Mouse (Mus musculus) megakaryocyte, embryonic 14.5 days (primary cell): ENCODE data around the gene Rpl5. TPM values are rescaled to one million over a fixed set of nuclear protein-coding genes. Genes with fewer than 3 reads are reported as not detected.
A peak's percentile ranks its signal among the peaks of the same experiment; 100 is the strongest.
"Not testable (repeated sequence)": the region's sequence is repeated elsewhere in the genome, so short reads cannot be mapped to it uniquely, and the experiment has no call there.

Experiments
- H3K27me3 ChIP-seq: replicated peaks from 2 replicates; pipeline ENCODE3; 2012; ENCODE audit warnings: inconsistent platforms
- H3K36me3 ChIP-seq: replicated peaks from 2 replicates; pipeline ENCODE3; 2012; ENCODE audit warnings: low read length, inconsistent platforms, mixed read lengths
- H3K4me1 ChIP-seq: 2 replicates; pipeline ENCODE4 v1.6.1; 2012; ENCODE audit warnings: inconsistent platforms
- H3K4me3 ChIP-seq: replicated peaks from 2 replicates; pipeline ENCODE3; 2012; ENCODE audit warnings: moderate library complexity, mild to moderate bottlenecking, inconsistent platforms
- H3K9me3 ChIP-seq: 2 replicates; pipeline ENCODE4 v1.6.1; 2012; ENCODE audit warnings: inconsistent platforms
- FLI1 ChIP-seq: IDR thresholded peaks from 2 replicates; pipeline ENCODE4 v1.6.1; 2012; ENCODE audit warnings: low read length, inconsistent platforms, mixed read lengths
- GATA1 ChIP-seq: IDR thresholded peaks from 3 replicates; pipeline ENCODE4 v1.6.1; 2012; ENCODE audit warnings: mixed read lengths, low read length, inconsistent platforms, borderline replicate concordance
- polyA plus RNA-seq: library from polyadenylated mRNA; stranded (reverse); fragments of >175 nt; gene quantifications from 2 replicates; pipeline ENCODE4 v1.2.3, GENCODE M21; 2012; ENCODE audit warnings: low replicate concordance; ENCODE audit not compliant: insufficient read depth

Rpl5 gene
- polyA plus RNA-seq, 1 experiment = 79.1 TPM

GRCm38 (mm10) chr5:107921400-107922252, 21.3 kb downstream of the Rpl5 start:
- peaks cover 3% of the 10 kb centered on the region; the same call in 1 of the 2 replicates for H3K9me3 ChIP-seq
- no peak overlapping the region for H3K4me3 ChIP-seq
- no peaks in the 10 kb centered on the region for H3K27me3 ChIP-seq
- peaks cover 26% of the 10 kb centered on the region for H3K36me3 ChIP-seq
- peaks cover 51% of the 10 kb centered on the region for H3K4me1 ChIP-seq
- TF ChIP-seq GATA1 = no peak
- TF ChIP-seq FLI1 = no peak

- Histone ChIP-seq H3K4me1 (peaks cover 45% of the 10 kb centered on the region), H3K9me3 (peaks cover 3% of the 10 kb centered on the region; the same call in 1 of the 2 replicates), H3K27me3 (no peaks in the 10 kb centered on the region), H3K4me3 (no peak overlapping the region), H3K36me3 (peaks cover 18% of the 10 kb centered on the region)
- TF ChIP-seq FLI1 = no peak
- no peak for TF ChIP-seq GATA1
Observed at GRCm38 (mm10) chr5:107922836-107923235, 22.5 kb downstream of the Rpl5 start.

GRCm38 (mm10) chr5:107924564-107924963, 24.3 kb downstream of the Rpl5 start:
- Histone ChIP-seq H3K4me1 (peaks cover 45% of the 10 kb centered on the region), H3K27me3 (no peaks in the 10 kb centered on the region), H3K9me3 (no peaks in the 10 kb centered on the region), H3K36me3 (peaks cover 11% of the 10 kb centered on the region), H3K4me3 (no peak overlapping the region)
- no peak for TF ChIP-seq GATA1

- Histone ChIP-seq H3K4me1 (peaks cover 39% of the 10 kb centered on the region), H3K4me3 (peak overlapping the region; percentile 72), H3K9me3 (no peaks in the 10 kb centered on the region), H3K36me3 (peaks cover 11% of the 10 kb centered on the region), H3K27me3 (no peaks in the 10 kb centered on the region)
- TF ChIP-seq FLI1 (no peak), GATA1 (no peak)
Observed at GRCm38 (mm10) chr5:107926550-107927249, 26.4 kb downstream of the Rpl5 start.

GRCm38 (mm10) chr5:107932556-107932955, 32.3 kb downstream of the Rpl5 start:
- no peak for TF ChIP-seq GATA1
- TF ChIP-seq FLI1 = no peak
- H3K4me3 ChIP-seq = peak overlapping the region; percentile 18
- H3K27me3 ChIP-seq = no peaks in the 10 kb centered on the region
- H3K4me1 ChIP-seq = peaks cover 34% of the 10 kb centered on the region
- H3K9me3 ChIP-seq = no peaks in the 10 kb centered on the region
- no peaks in the 10 kb centered on the region for H3K36me3 ChIP-seq

GRCm38 (mm10) chr5:107933202-107933974, 33.1 kb downstream of the Rpl5 start:
- no peak for TF ChIP-seq FLI1
- TF ChIP-seq GATA1 = no peak
- Histone ChIP-seq H3K4me3 (no peak overlapping the region), H3K4me1 (peaks cover 38% of the 10 kb centered on the region), H3K9me3 (no peaks in the 10 kb centered on the region), H3K27me3 (no peaks in the 10 kb centered on the region), H3K36me3 (no peaks in the 10 kb centered on the region)

- no peaks in the 10 kb centered on the region for H3K27me3 ChIP-seq
- no peaks in the 10 kb centered on the region for H3K36me3 ChIP-seq
- no peaks in the 10 kb centered on the region for H3K9me3 ChIP-seq
- peaks cover 51% of the 10 kb centered on the region for H3K4me1 ChIP-seq
- TF ChIP-seq GATA1 (no peak), FLI1 (no peak)
- H3K4me3 ChIP-seq = no peak overlapping the region
Observed at GRCm38 (mm10) chr5:107934770-107935543, 34.7 kb downstream of the Rpl5 start.

GRCm38 (mm10) chr5:107936625-107937389, 36.5 kb downstream of the Rpl5 start:
- Histone ChIP-seq H3K4me1 (peaks cover 61% of the 10 kb centered on the region), H3K36me3 (peaks cover 1% of the 10 kb centered on the region), H3K27me3 (no peaks in the 10 kb centered on the region), H3K4me3 (no peak overlapping the region), H3K9me3 (no peaks in the 10 kb centered on the region)
- TF ChIP-seq FLI1 (no peak), GATA1 (no peak)

GRCm38 (mm10) chr5:107938483-107938882, 38.2 kb downstream of the Rpl5 start:
- not testable (repeated sequence) for H3K27me3 ChIP-seq, H3K36me3 ChIP-seq
- H3K4me1 ChIP-seq = peaks cover 62% of the 10 kb centered on the region

More at GRCm38 (mm10) chr5:107938483-107938882, 38.2 kb downstream of the Rpl5 start:
- not testable (repeated sequence) for H3K9me3 ChIP-seq, H3K4me3 ChIP-seq
